Mouse (Mus musculus) hematopoietic stem cell, adult 5-6 weeks (primary cell): Measurements from ENCODE around the gene A930004D18Rik. TPM values are rescaled to one million over a fixed set of nuclear protein-coding genes. Genes with fewer than 3 reads are reported as not detected.
"Not testable (repeated sequence)": the region's sequence is repeated elsewhere in the genome, so short reads cannot be mapped to it uniquely, and the experiment has no call there.

Experiments used
- ATAC-seq, 2 experiments: fragments of 125-278 bp in 1 of 2; replicated peaks in 1 of 2; 2 replicates each; pipeline ENCODE4 v1.8.0; 2016 to 2017; ENCODE audit warnings: inconsistent platforms in 2 of 2, mild to moderate bottlenecking in 2 of 2, moderate number of reproducible peaks in 2 of 2, low read depth in 1 of 2, moderate TSS enrichment in 1 of 2; ENCODE audit not compliant: low FRiP score in 2 of 2, poor library complexity in 2 of 2, severe bottlenecking in 2 of 2, insufficient read depth in 1 of 2, low TSS enrichment in 1 of 2
- total RNA-seq: library from RNA; stranded (forward); fragments of 172-1452, 232-1000 nt; gene quantifications from 2 replicates; pipeline ENCODE4 v1.2.3, GENCODE M21; 2017

The A930004D18Rik gene
- total RNA-seq, 1 experiment from 2014 or later: not detected

DNA sequence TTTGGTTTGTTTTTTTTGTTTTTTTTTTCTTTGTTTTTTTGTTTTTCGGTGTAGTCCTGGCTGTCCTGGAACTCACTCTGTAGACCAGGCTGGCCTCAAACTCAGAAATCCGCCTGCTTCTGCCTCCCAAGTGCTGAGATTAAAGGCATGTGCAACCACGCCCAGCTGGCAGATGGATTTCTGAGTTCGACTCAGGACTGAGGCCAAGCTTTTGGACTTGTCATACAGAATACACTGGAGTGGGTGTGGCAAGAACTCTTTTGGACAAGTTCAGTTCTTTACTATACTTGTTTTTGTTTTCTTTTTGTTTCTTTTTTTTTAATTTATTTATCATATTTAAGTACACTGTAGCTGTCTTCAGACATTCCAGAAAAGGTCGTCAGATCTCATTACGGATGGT, 58.8 kb downstream of the A930004D18Rik start:
- no peak for ATAC-seq

DNA sequence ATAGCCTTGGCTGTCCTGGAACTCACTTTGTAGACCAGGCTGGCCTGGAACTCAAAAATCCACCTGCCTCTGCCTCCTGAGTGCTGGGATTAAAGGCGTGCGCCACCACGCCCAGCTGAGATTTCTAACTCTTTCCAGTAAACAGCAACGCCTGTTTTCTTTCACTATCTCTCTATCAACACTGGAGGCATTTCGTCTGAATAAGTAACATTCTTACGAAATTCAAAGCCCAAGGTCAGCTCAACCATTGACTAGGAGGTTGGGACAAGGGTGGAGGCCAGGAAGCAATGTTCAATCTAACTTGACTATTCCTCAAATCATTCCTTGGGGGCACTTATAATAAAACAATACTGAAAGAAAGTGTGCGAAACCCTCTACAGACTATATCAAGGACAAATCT, 59.3 kb downstream of the A930004D18Rik start:
- not testable (repeated sequence) for ATAC-seq

DNA sequence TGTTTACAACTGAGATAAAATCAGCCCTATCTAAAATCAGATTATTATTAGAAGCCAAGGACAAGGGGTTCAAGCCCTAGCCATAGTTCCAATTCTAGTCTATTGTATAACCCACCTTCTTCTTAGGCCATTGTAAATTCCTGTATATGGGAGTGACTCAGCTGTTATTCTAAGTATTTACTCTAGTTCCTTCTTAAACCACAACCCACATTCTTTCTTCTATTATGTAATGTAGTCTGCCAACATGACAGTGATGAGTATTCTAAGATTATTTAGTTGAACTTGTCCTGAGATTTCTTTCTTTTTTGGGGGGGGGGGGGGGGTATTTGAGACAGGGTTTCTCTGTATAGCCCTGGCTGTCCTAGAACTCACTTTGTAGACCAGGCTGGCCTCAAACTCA, 59.9 kb downstream of the A930004D18Rik start:
- not testable (repeated sequence) for ATAC-seq

DNA sequence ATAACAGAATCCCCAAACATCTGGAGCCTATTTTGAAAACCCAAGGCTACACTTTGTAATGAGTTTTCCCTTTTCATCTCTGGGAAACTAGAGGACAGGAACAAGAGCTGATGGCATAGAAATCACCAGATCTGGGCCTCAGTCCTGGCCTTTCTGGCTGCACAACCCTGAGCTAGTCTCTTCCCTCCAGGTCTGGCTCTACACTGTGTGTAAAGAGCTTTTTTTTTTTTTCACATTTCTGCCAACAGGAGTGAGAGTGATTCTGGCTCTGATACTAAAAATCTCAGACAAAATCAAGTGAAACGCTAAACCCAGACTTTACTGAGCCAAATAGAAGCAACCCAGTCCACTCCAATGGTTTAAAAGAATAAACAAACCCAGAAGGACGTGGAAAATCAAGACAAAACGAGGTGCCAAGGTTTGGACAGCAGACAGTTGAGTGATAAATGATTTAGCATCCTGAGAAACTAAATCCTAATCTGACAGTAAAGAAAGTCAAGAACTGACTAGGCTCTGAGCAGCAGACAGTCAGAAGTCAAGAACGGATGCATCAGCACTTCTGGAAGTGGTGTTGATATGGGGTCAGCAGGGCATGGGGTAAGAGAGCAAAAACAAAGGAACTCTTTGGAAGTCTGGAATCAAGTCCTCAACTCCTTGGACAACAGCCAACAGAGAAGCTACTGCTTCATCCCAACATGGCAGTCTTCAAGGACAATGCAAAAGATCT, 61.8 kb downstream of the A930004D18Rik start:
- ATAC-seq: no peak

Other genes starting within 250 kb of the A930004D18Rik start
- gene H2al2a, start 40.8 kb downstream of the A930004D18Rik start, total RNA-seq: not detected in 2 replicates
- gene Skida1, start 11.3 kb upstream of the A930004D18Rik start, total RNA-seq: 0.44 TPM in 1 of 2 replicates, not detected in the other
- 65.4 and 95.8 TPM in 2 replicates for gene Mllt10, start 17.5 kb upstream of the A930004D18Rik start, total RNA-seq